Mouse (Mus musculus) spleen, adult 12 weeks (tissue): Measurements from ENCODE around the gene Abca5.
A peak's percentile ranks its signal among the peaks of the same experiment; 100 is the strongest.
"Not testable (repeated sequence)": the region's sequence is repeated elsewhere in the genome, so short reads cannot be mapped to it uniquely, and the experiment has no call there.

ENCODE experiments used
- DNase-seq: peaks from one replicate; pipeline ENCODE4 v3.0.0; 2022; ENCODE audit warnings: low spot score

The Abca5 gene

GRCm38 (mm10) chr11:110337289-110338245 lies at the start of gene Abca5:
Abca5 (minus strand) TSS chr11:110337716.
- DNase-seq, result peak; percentile 70

GRCm38 (mm10) chr11:110385487-110385886 lies 48.0 kb upstream of the Abca5 start:
- DNase-seq, result no peak

- no peak for DNase-seq
Observed at GRCm38 (mm10) chr11:110380310-110380668, 42.8 kb upstream of the Abca5 start.

- peak; percentile 2 for DNase-seq
Observed at GRCm38 (mm10) chr11:110379661-110380309, 42.3 kb upstream of the Abca5 start.

GRCm38 (mm10) chr11:110374036-110374435 lies 36.5 kb upstream of the Abca5 start:
- DNase-seq, result no peak

GRCm38 (mm10) chr11:110372266-110372954 lies 34.9 kb upstream of the Abca5 start:
- no peak for DNase-seq

- DNase-seq, result no peak
Observed at GRCm38 (mm10) chr11:110371827-110372226, 34.3 kb upstream of the Abca5 start.

GRCm38 (mm10) chr11:110369312-110370019 lies 31.9 kb upstream of the Abca5 start:
- no peak for DNase-seq

- DNase-seq, result no peak
Observed at GRCm38 (mm10) chr11:110367638-110368037, 30.1 kb upstream of the Abca5 start.

GRCm38 (mm10) chr11:110366902-110367301 lies 29.4 kb upstream of the Abca5 start:
- no peak for DNase-seq

GRCm38 (mm10) chr11:110365016-110365415 lies 27.5 kb upstream of the Abca5 start:
- peak; percentile 35 for DNase-seq

- no peak for DNase-seq
Observed at GRCm38 (mm10) chr11:110357756-110358551, 20.4 kb upstream of the Abca5 start.

GRCm38 (mm10) chr11:110355131-110355530 lies 17.6 kb upstream of the Abca5 start:
- not testable (repeated sequence) for DNase-seq

GRCm38 (mm10) chr11:110354261-110354660 lies 16.7 kb upstream of the Abca5 start:
- no peak for DNase-seq

- DNase-seq, result no peak
Observed at GRCm38 (mm10) chr11:110348170-110348569, 10.7 kb upstream of the Abca5 start.

GRCm38 (mm10) chr11:110347768-110348167 lies 10.3 kb upstream of the Abca5 start:
- no peak for DNase-seq

GRCm38 (mm10) chr11:110336814-110337288 lies 665 bp downstream of the Abca5 start:
- peak; percentile 4 for DNase-seq

- DNase-seq, result no peak
Observed at GRCm38 (mm10) chr11:110330093-110330492, 7.4 kb downstream of the Abca5 start.

GRCm38 (mm10) chr11:110322266-110322665 lies 15.2 kb downstream of the Abca5 start:
- DNase-seq, result no peak

- no peak for DNase-seq
Observed at GRCm38 (mm10) chr11:110306475-110307168, 30.9 kb downstream of the Abca5 start.
